Mouse (Mus musculus) kidney, postnatal 25 days (tissue): ENCODE results near the gene Sars.

Source experiments
- DNase-seq, 2 experiments: peaks; one replicate each; pipeline ENCODE4 v3.0.0; 2021; ENCODE audit warnings: mixed read lengths in 2 of 2

Sars gene

DNA sequence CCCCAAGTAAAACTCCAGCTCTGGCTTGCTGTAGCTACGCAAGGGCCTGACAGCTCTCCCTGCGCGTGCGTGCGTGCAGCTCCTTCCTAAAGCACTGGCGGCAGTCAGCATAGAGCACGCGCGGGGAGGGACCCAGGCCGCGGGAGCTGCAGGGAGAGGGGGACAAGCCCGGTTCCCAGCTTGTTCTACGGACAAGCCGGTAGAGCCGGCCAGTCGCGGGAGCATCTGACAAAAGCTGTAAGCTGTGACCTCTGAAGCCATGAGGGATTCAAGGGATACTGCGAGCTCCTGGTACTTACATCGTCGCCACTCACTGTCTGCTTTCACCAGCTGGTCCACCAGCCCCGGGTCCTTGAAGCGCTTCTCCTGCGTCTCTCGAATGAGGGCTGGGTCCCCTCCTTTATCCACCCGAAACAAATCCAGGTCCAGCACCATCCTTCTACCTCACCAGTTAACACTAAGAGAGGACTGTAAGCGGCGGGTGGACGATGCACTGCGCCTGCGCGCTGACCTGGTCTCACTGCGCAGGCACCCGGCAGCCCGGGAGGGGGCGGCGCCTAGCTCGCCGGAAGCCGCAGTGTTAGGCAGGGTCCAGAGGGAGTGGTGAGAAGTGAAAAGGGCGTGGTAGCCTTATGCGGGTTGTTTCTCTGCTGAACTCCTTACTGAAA lies at the start of gene Sars:
Gene Sars (minus strand): TSS at position 512 of the 668 bp plus-strand sequence.
- DNase-seq: peak; percentile 95 to 96

GRCm38 (mm10) chr3:108489968-108490367 lies 45.0 kb upstream of the Sars start:
- DNase-seq: no peak

GRCm38 (mm10) chr3:108484749-108485148 lies 39.7 kb upstream of the Sars start:
- peak in 1 of 2 experiments; percentile 14 for DNase-seq

GRCm38 (mm10) chr3:108478800-108479199 lies 33.8 kb upstream of the Sars start:
- no peak for DNase-seq

- DNase-seq: peak; percentile 87 to 93
These were observed 32.0 kb upstream of the Sars start for GRCm38 (mm10) chr3:108476761-108477619.

- DNase-seq: peak in 1 of 2 experiments; percentile 9
These were observed 30.5 kb upstream of the Sars start for GRCm38 (mm10) chr3:108475496-108475895.

GRCm38 (mm10) chr3:108474969-108475368 lies 30.0 kb upstream of the Sars start:
- DNase-seq: no peak

DNA sequence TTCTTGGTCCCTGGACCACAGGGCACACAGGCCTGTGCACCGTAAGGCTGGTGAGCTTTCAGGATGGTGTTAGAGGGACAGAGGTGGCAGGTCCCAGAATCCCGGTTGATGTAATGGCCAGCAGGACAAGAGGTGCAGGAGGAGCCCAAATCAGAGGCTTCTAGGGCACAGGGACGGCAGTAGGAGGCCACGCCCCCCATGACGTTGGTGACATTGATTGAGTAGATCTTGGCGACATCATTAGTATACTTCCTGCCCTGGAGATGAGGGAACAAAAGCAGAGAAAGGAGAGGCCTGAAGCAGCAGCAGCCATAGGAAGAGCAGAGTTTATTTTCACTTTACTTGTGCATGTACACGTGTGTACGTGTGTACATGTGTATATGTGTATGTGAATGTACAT lies 22.8 kb upstream of the Sars start:
- peak in 1 of 2 experiments; percentile 8 for DNase-seq

DNA sequence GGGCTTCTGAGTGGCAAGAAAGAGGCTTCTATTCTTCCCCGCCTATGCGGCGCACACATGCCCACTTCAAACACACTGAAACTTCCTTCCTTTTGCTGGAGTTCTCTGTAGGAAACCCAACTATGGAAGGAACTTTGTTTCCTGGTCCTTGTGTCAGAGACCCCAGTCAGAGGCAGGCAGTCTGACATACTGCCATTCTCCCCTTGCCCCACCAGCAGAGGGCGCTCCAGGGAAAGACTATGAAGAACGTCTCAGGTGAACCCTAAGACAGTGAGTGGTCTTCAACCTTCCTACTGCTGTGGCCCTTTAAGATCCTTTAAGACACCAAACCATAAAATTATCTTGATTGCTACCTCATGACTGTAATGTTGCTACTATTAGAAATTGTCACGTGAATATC lies 21.4 kb upstream of the Sars start:
- peak; percentile 75 to 85 for DNase-seq

GRCm38 (mm10) chr3:108458866-108459265 lies 13.9 kb upstream of the Sars start:
- DNase-seq: peak; percentile 80 to 84

- no peak for DNase-seq
These were observed 13.4 kb upstream of the Sars start for GRCm38 (mm10) chr3:108458380-108458779.

DNA sequence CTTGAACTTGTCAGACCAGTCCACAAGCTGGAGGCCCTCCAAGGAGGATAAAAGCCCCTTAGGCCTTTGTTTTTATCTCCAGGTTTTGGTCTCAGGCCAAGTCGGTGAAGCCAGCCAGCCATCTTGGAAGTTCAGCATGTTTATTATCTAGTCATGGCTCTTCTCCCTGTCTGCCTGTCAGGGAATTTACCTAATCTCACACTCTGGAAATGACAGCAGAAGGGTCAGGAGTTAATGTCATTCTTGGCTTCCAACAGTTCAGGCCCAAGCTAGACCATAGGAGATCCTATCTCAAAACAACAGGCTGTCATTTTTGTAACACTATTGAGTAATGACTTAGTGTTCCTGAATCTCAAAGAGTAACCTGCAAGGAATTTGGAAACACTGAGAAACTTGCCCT lies 9.2 kb upstream of the Sars start:
- no peak for DNase-seq

DNA sequence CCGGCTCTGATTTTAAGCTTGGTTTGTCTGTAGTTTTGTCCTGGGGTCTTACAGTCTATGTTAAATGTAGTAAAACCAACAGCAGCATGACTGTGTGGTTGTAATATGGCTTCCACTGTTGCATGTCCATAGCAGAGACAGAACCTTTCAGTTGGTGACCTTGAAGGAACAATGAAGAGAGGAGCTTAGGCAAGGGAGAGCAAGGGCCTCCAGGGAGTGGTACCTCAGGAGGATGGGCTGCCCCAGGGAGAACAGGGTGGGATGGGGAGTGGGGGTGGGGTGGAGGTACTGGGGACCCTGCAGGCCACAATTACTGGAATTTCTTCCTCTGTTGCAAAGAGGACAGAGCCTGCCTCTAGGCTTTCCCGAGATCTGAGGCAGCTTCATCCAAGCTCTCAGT lies 7.0 kb upstream of the Sars start:
- no peak for DNase-seq

- no peak for DNase-seq
These were observed 327 bp upstream of the Sars start for GRCm38 (mm10) chr3:108445366-108445705.

- peak; percentile 62 to 76 for DNase-seq
These were observed 980 bp downstream of the Sars start for GRCm38 (mm10) chr3:108444029-108444428.

GRCm38 (mm10) chr3:108436380-108436714 lies 8.7 kb downstream of the Sars start:
- no peak for DNase-seq

GRCm38 (mm10) chr3:108435701-108436379 lies 9.2 kb downstream of the Sars start:
- no peak for DNase-seq

GRCm38 (mm10) chr3:108433881-108434495 lies 11.0 kb downstream of the Sars start:
- no peak for DNase-seq

GRCm38 (mm10) chr3:108433188-108433880 lies 11.7 kb downstream of the Sars start:
- no peak for DNase-seq

GRCm38 (mm10) chr3:108432542-108433187 lies 12.3 kb downstream of the Sars start:
- DNase-seq: no peak

DNA sequence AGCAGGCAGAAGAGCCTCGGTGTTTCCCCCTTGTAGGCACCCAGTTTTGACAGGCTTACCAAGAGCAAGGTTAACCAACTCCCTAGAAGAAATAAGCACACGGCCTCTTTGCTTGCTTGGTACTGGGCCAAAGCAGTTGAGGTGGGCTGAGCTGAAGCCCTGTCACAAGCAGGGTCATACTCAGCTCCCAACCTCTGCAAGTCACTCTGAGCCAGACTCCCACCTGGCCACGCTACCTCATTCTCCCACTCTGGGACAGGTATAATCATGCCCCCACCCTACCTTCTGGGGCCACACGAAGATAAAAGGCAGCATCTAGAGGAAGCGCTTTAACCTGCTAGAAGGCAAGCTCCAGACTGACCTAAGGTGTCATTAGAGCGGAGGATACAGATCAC lies 19.4 kb downstream of the Sars start:
- no peak for DNase-seq
